Mouse (Mus musculus) stomach, embryonic 15.5 days (tissue): ENCODE results near the gene Msmo1. TPM values are rescaled to one million over a fixed set of nuclear protein-coding genes. Genes with fewer than 3 reads are reported as not detected.

Experiments
- ATAC-seq: fragments of 200-750 bp; cut with Nextera tagmentation; 2 replicates; pipeline ENCODE4 v1.8.0; 2017; ENCODE audit warnings: low read depth, moderate number of reproducible peaks, moderate TSS enrichment; ENCODE audit not compliant: insufficient read depth, low FRiP score
- H3K27ac ChIP-seq: fragments of 300-500 bp; sonication (generic); 2 replicates; pipeline ENCODE4 v1.5.1; 2015; ENCODE audit warnings: mild to moderate bottlenecking, inconsistent platforms
- H3K27me3 ChIP-seq: fragments of 300-500 bp; sonication (generic); replicated peaks from 2 replicates; pipeline ENCODE4 v1.6.1; 2015; ENCODE audit warnings: inconsistent platforms
- H3K36me3 ChIP-seq: fragments of 300-500 bp; sonication (generic); 2 replicates; pipeline ENCODE4 v1.6.1; 2015; ENCODE audit warnings: inconsistent platforms
- H3K4me1 ChIP-seq: fragments of 300-500 bp; sonication (generic); 2 replicates; pipeline ENCODE4 v1.6.1; 2015; ENCODE audit warnings: inconsistent platforms
- H3K4me2 ChIP-seq: fragments of 300-500 bp; sonication (generic); 2 replicates; pipeline ENCODE4 v1.6.1; 2015; ENCODE audit warnings: mild to moderate bottlenecking, inconsistent platforms
- H3K4me3 ChIP-seq: fragments of 300-500 bp; sonication (generic); replicated peaks from 2 replicates; pipeline ENCODE4 v1.5.1; 2015; ENCODE audit warnings: inconsistent platforms
- H3K9ac ChIP-seq: fragments of 300-500 bp; sonication (generic); 2 replicates; pipeline ENCODE4 v1.6.1; 2015; ENCODE audit warnings: inconsistent platforms
- H3K9me3 ChIP-seq: fragments of 300-500 bp; sonication (generic); 2 replicates; pipeline ENCODE4 v1.6.1; 2016; ENCODE audit warnings: inconsistent platforms
- WGBS: fragments of 180-500 bp; shearing (Covaris S2); methylation state at CpG from one replicate; pipeline ENCODE4 v1.1.7; 2015; 5-methylcytosine and 5-hydroxymethylcytosine counted together
- polyA plus RNA-seq: library from polyadenylated mRNA; unstranded; fragments of >200 nt; fragmentation: Nextera tagmentation; extraction: Ambion mirVana; gene quantifications from 2 replicates; pipeline ENCODE4 v1.2.1, GENCODE M21; 2015

The Msmo1 gene
- polyA plus RNA-seq, 1 experiment from 2014 or later = 131 TPM

GRCm38 (mm10) chr8:64671937-64672336 lies 61.7 kb downstream of the Msmo1 start:
- H3K27me3 ChIP-seq = no peaks in the 10 kb centered on the region
- WGBS = 23% methylated on average over 1 of the region's 1 CpGs
- ATAC-seq = no peak
- no peaks in the 10 kb centered on the region for H3K4me1 ChIP-seq
- no peak overlapping the region for H3K9ac ChIP-seq
- no peak overlapping the region for H3K27ac ChIP-seq
- no peaks in the 10 kb centered on the region for H3K9me3 ChIP-seq
- H3K4me3 ChIP-seq = no peak overlapping the region
- no peak overlapping the region for H3K4me2 ChIP-seq
- H3K36me3 ChIP-seq = no peaks in the 10 kb centered on the region

Other genes with a start within 250 kb of the Msmo1 start
- 165 and 172 TPM in 2 replicates for gene Cpe, start 40.7 kb downstream of the Msmo1 start, polyA plus RNA-seq
- gene Klhl2, start 116.2 kb upstream of the Msmo1 start, polyA plus RNA-seq = 18.4 and 19.5 TPM in 2 replicates
- 31.8 and 32.1 TPM in 2 replicates for gene Tmem192, start 213.4 kb upstream of the Msmo1 start, polyA plus RNA-seq